Mouse (Mus musculus): ENCODE measurements at regions not wholly inside any gene's neighbourhood (a gene's known extent, or its start where the extent isn't known, plus 50 kb on each side); places are given as distances from the start of the nearest gene placed in this dataset.

DNA sequence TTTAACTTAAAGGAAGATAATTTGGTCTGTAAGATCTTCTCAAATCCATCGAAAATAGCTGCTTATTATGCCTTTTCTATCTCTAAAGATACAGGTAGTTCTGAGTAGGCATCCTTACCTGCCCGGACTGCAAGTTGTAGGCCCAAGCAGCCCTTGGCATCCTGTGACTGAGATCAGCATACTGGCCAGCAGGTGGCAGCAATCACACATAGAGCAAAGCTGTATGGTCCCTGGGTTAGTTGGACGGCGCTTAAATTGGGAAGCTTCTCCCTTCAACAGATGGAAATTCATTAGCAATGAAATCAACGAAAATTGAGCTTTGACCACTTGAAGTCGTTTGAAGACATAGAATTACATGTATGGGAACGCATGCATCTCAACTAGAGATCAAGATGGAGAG is 61.0 kb downstream of the Ccng2 start:
- peak; percentile 94 for ATAC-seq (replicated peaks; ENCODE audit: low FRiP score, low TSS enrichment, poor library complexity, severe bottlenecking)

DNA sequence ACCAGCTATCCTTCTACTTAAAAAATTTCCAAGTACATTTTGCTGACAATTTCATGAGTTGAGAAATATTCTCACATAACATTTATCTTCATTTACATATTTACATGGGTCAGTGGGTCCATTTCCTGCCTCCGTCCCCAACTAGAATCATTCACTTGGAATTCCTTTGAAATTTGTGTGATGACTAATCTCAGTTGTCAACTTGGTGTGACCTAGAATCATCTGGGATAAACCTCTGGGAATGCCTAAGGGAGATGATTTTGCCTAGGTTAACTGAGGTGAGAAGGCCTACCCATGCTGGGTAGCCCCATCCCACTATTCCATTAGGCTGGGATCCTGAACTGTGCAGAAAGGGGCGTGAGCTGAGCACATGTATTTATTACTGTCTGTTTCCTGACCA is 63.8 kb downstream of the Ccng2 start:
- no peak for ATAC-seq (replicated peaks; ENCODE audit: low FRiP score, low TSS enrichment, poor library complexity, severe bottlenecking)

DNA sequence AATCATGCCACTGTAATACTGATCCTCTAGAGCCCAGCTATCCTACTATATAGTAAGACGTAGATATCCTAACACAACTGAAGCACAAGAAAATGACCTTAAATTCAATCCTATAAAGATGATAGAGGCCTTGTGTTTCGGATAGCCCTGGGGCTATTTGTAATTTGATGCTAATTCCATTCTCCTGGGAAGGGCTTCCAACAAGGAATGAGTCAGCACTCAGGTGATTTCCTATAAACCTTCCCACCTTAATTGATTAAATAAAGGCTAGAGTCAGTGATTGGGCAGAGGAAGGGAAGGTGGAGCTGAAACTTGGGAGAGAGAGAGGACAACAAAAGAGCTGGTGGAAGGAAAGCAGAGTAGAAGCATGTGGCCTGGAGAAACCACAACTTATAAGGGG is 86.0 kb downstream of the Ccng2 start:
- no peak for ATAC-seq (replicated peaks; ENCODE audit: low FRiP score, low TSS enrichment, poor library complexity, severe bottlenecking)
